Mouse (Mus musculus): ENCODE data around the gene Yars. TPM values are rescaled to one million over a fixed set of nuclear protein-coding genes. Genes with fewer than 3 reads are reported as not detected.

The Yars gene
- polyA plus RNA-seq, 1 experiment = 28.2 TPM

- no peak overlapping the region for H3K27ac ChIP-seq (ENCODE audit: control insufficient read depth, insufficient read depth, low read depth, low read length, poor library complexity)
- WGBS = 32% methylated on average over 1 of the region's 1 CpGs
- TF ChIP-seq POLR2A (IDR thresholded peaks at IDR 0.05; ENCODE audit: borderline replicate concordance, control insufficient read depth, low read depth, low read length) = no peak
- TF ChIP-seq CTCF (IDR thresholded peaks at IDR 0.05; ENCODE audit: control insufficient read depth, insufficient read depth, low read length) = no peak
These were observed 79.1 kb downstream of the Yars start for GRCm38 (mm10) chr4:129268698-129269097.

More at GRCm38 (mm10) chr4:129268698-129269097, 79.1 kb downstream of the Yars start:
- Histone ChIP-seq H3K4me1 (ENCODE audit: control insufficient read depth, insufficient read depth, low read length) (0 out of 2 replicates have a peak, but pooled peaks cover 1% of the 10 kb centered on the region), H3K4me3 (replicated peaks; ENCODE audit: control insufficient read depth, low read depth, low read length) (no peak overlapping the region)

Other genes starting within 250 kb of the Yars start
- gene Azin2, start 227.3 kb upstream of the Yars start, polyA plus RNA-seq (2011; ENCODE audit: insufficient read depth, insufficient read length, low replicate concordance, missing spikeins) = 2.0 and 2.4 TPM in 2 replicates
- 72.4 and 118 TPM in 2 replicates for gene Ak2, start 197.8 kb upstream of the Yars start, polyA plus RNA-seq (2011; ENCODE audit: insufficient read depth, insufficient read length, low replicate concordance, missing spikeins)
- 23.9 and 47.7 TPM in 2 replicates for gene Rnf19b, start 131.5 kb upstream of the Yars start, polyA plus RNA-seq (2011; ENCODE audit: insufficient read depth, insufficient read length, low replicate concordance, missing spikeins)
- 1.8 TPM in 1 of 2 replicates, not detected in the other for gene Tmem54, start 84.2 kb upstream of the Yars start, polyA plus RNA-seq (2011; ENCODE audit: insufficient read depth, insufficient read length, low replicate concordance, missing spikeins)
- gene Hpca, start 67.7 kb upstream of the Yars start, polyA plus RNA-seq (2011; ENCODE audit: insufficient read depth, insufficient read length, low replicate concordance, missing spikeins) = not detected in 2 replicates
- gene Fndc5, start 52.8 kb upstream of the Yars start, polyA plus RNA-seq (2011; ENCODE audit: insufficient read depth, insufficient read length, low replicate concordance, missing spikeins) = 2.7 TPM in 1 of 2 replicates, not detected in the other
- 8.5 and 9.4 TPM in 2 replicates for gene S100pbp, start within 50 bp of the Yars start, polyA plus RNA-seq (2011; ENCODE audit: insufficient read depth, insufficient read length, low replicate concordance, missing spikeins)
- gene C77080, start 71.6 kb downstream of the Yars start, polyA plus RNA-seq (2011; ENCODE audit: insufficient read depth, insufficient read length, low replicate concordance, missing spikeins) = 0.86 and 1.9 TPM in 2 replicates
- not detected in 2 replicates for gene Sync, start 97.9 kb downstream of the Yars start, polyA plus RNA-seq (2011; ENCODE audit: insufficient read depth, insufficient read length, low replicate concordance, missing spikeins)
- 178 and 215 TPM in 2 replicates for gene Rbbp4, start 145.6 kb downstream of the Yars start, polyA plus RNA-seq (2011; ENCODE audit: insufficient read depth, insufficient read length, low replicate concordance, missing spikeins)
- gene Zbtb8os, start 145.9 kb downstream of the Yars start, polyA plus RNA-seq (2011; ENCODE audit: insufficient read depth, insufficient read length, low replicate concordance, missing spikeins) = 22.7 and 62.2 TPM in 2 replicates
- gene Zbtb8a, start 188.4 kb downstream of the Yars start, polyA plus RNA-seq (2011; ENCODE audit: insufficient read depth, insufficient read length, low replicate concordance, missing spikeins) = 1.3 and 4.9 TPM in 2 replicates

Data from bone marrow, adult 2 months (tissue).